Mouse (Mus musculus) embryonic fibroblast, embryonic 13.5 days (primary cell): ENCODE data around the gene Gucy2e. TPM values are rescaled to one million over a fixed set of nuclear protein-coding genes. Genes with fewer than 3 reads are reported as not detected.

Source experiments
- H3K27ac ChIP-seq: 2 replicates; pipeline ENCODE4 v1.5.1; 2012; ENCODE audit warnings: low read length, control low read depth, inconsistent platforms; ENCODE audit not compliant: insufficient read depth
- H3K4me1 ChIP-seq: 2 replicates; pipeline ENCODE4 v1.6.1; 2011; ENCODE audit warnings: low read length; ENCODE audit not compliant: control insufficient read depth, insufficient read depth
- H3K4me3 ChIP-seq: 2 replicates; pipeline ENCODE4 v1.5.1; 2011; ENCODE audit warnings: mild to moderate bottlenecking, control low read depth, low read length; ENCODE audit not compliant: insufficient read depth
- CTCF ChIP-seq: IDR thresholded peaks from 2 replicates; pipeline ENCODE4 v1.5.1; 2011; ENCODE audit warnings: mild to moderate bottlenecking, control low read depth, low read length, moderate library complexity, borderline replicate concordance; ENCODE audit not compliant: insufficient read depth
- POLR2A ChIP-seq: IDR thresholded peaks from 2 replicates; pipeline ENCODE4 v1.6.1; 2011; ENCODE audit warnings: low read depth, mild to moderate bottlenecking, control low read depth, low read length, moderate library complexity
- polyA plus RNA-seq: library from polyadenylated mRNA; stranded (reverse); fragments of >200 nt; gene quantifications from 2 replicates; pipeline ENCODE4 v1.2.4, GENCODE M21; 2011; ENCODE audit warnings: low read depth; ENCODE audit not compliant: missing spikeins, insufficient read length

Gucy2e gene
- polyA plus RNA-seq, 1 experiment, result not detected

DNA sequence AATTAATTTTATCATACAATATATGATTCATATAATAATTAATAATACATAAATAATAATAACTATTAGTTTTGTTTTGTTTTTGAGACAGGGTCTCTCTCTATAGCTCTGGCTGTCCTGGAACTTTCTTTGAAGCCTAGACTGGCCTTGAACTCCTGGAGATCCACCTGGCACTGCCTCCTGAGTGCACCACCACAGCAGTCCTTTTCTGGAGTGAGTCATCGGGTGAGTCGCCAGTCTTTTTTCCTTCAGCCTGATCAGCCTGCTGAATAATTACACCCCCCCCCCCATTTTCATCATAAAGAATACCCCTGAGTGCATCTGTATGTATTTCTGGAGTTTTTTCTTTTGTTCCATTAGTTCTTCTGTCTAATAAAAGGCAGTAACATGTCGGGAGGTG, 12.3 kb upstream of the Gucy2e start:
- Histone ChIP-seq H3K4me1 (peaks cover 17% of the 10 kb centered on the region), H3K4me3 (no peak overlapping the region), H3K27ac (no peak overlapping the region)
- no peak for TF ChIP-seq CTCF
- TF ChIP-seq POLR2A, result no peak

GRCm38 (mm10) chr11:69245643-69246042, 8.8 kb upstream of the Gucy2e start:
- Histone ChIP-seq H3K4me3 (no peak overlapping the region), H3K27ac (peak overlapping the region; percentile 74), H3K4me1 (0 out of 2 replicates have a peak, but pooled peaks cover 3% of the 10 kb centered on the region)
- no peak for TF ChIP-seq CTCF
- no peak for TF ChIP-seq POLR2A

DNA sequence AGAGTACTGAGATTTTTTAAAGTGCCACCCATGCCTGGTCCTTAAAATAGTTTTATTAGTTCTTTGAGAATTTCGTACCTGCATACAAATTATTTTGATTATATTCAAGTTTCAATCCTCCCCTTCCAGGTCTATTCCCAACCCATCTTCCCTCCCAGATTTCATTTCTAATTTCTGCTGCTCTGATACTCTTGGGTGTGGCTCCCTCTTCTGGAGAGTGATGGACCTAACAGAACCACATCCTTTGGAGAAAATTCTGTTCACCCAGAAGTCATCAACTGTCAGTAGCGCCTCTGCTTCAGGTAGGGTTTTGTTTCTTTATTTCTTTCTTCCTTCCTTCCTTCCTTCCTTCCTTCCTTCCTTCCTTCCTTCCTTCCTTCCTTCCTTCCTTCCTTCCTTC, 8.1 kb upstream of the Gucy2e start:
- 0 out of 2 replicates have a peak, but pooled peaks cover 3% of the 10 kb centered on the region for H3K4me1 ChIP-seq
- TF ChIP-seq CTCF (no peak), POLR2A (no peak)
- no peak overlapping the region for H3K27ac ChIP-seq
- no peak overlapping the region for H3K4me3 ChIP-seq

GRCm38 (mm10) chr11:69236061-69236925, 543 bp downstream of the Gucy2e start:
- Histone ChIP-seq H3K4me3 (peak overlapping the region; percentile 23), H3K27ac (no peak overlapping the region), H3K4me1 (no peaks in the 10 kb centered on the region)
- no peak for TF ChIP-seq CTCF
- TF ChIP-seq POLR2A, result no peak

GRCm38 (mm10) chr11:69235285-69236060, 1.4 kb downstream of the Gucy2e start:
- TF ChIP-seq CTCF (peak; percentile 66; the same call in 1 of the 2 replicates), POLR2A (0 out of 2 replicates have a peak, but pooled peaks have one; percentile 37)
- Histone ChIP-seq H3K27ac (no peak overlapping the region), H3K4me3 (peak overlapping the region; percentile 23), H3K4me1 (no peaks in the 10 kb centered on the region)

DNA sequence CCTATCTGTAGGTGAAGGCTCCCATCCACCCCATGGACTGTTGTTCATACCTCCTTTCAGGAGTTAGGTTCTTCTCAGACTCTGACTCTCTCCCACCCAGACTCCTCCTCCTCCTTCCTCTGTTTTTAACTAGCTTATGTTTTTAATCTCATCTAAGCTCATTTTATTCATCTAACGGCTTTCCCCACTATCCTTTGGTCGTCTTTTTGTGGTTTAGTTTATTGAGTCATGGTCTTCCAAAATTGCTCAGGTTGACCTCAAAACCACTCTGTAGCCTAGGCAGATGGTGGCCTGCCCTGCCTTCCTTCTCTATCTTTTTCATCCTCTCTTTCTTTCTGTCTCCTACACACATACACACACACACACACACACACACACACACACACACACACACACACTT, 3.7 kb downstream of the Gucy2e start:
- no peak overlapping the region for H3K4me3 ChIP-seq
- no peak overlapping the region for H3K27ac ChIP-seq
- TF ChIP-seq CTCF (no peak), POLR2A (no peak)
- H3K4me1 ChIP-seq, result no peaks in the 10 kb centered on the region

DNA sequence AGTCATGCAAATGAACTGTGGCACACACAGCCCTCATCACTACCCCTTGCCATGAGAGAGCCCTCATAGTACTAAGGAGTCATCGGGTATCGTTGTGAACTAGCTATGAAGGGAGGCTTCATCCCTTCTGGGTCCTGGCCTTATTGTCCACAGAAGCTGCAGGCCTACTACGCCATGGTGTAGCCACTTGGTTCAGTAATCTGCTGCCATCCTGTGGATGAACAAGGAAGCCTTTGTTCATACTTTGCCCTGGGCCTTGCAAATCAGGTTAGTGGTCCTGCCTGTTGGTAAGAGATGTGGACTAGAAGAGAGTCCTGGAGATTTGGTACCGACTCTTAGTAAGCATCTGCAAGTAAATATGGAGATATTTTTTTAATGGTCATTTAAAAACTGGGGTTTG, 6.4 kb downstream of the Gucy2e start:
- H3K27ac ChIP-seq, result no peak overlapping the region
- H3K4me1 ChIP-seq, result no peaks in the 10 kb centered on the region
- H3K4me3 ChIP-seq, result no peak overlapping the region
- TF ChIP-seq CTCF (no peak), POLR2A (no peak)

DNA sequence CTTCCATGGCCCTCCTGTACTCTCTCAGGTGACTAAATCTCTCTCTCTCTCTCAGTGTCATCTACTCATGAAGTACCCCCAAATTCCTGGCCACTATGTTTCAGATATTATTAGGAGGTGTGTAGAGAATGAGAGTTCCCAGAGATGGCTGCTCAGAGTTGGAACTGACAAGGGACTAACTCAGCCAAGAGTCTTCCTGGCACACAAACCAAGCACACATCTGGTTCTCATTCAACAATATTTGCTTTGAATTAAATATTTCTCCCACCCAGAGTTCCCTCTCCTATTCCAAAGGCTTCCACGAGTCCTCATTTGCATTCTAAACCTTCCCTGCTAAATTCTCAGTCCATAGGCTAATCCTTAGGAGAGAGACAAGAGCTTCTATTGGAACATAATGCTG, 11.1 kb downstream of the Gucy2e start:
- H3K4me1 ChIP-seq, result no peaks in the 10 kb centered on the region
- H3K4me3 ChIP-seq, result no peak overlapping the region
- TF ChIP-seq POLR2A (no peak), CTCF (no peak)
- H3K27ac ChIP-seq, result no peak overlapping the region

DNA sequence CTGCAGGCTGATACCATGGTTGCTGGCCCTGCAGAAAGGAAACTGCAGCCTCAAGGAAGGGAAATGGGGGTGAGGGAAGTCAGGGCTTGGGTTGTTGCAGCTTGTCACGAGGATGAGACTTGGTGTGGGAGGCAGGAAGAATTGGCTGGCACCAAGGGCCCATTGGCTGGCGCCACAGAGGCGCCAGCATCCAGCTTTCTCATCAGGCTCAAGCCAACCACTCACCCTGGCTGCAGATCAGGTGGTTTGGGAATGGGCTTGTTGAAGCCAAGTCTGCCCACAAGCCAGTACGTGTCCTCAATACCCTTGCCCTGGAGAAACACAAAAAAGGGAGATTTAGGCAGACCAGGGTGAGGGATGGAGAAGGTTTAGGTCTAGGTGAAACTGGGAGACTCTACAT, 13.7 kb downstream of the Gucy2e start:
- H3K4me1 ChIP-seq, result no peaks in the 10 kb centered on the region
- no peak overlapping the region for H3K27ac ChIP-seq
- H3K4me3 ChIP-seq, result no peak overlapping the region
- no peak for TF ChIP-seq POLR2A
- no peak for TF ChIP-seq CTCF

DNA sequence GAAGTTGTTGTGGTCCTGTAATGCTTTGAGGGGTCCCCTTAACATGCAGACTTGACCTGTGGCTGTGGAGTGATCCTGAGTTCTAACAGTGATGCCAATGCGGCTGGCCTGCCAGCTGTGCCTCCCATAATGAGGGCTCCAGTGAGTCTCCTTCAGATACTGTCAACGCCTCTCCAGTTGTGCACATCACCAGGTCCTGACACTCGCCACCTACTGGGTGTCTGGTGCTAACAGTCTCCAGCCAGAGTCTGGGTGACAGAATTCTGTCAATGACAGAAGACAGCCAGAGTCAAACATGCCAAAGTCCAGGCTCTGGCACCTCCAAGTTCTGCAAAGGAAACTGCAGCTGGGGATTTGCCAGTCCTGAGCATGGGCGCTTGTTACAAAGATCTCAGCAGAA, 15.8 kb downstream of the Gucy2e start:
- Histone ChIP-seq H3K4me1 (no peaks in the 10 kb centered on the region), H3K27ac (no peak overlapping the region), H3K4me3 (no peak overlapping the region)
- TF ChIP-seq CTCF (no peak), POLR2A (no peak)
